Mouse (Mus musculus): Measurements from ENCODE around the gene Smok2a. TPM values are rescaled to one million over a fixed set of nuclear protein-coding genes. Genes with fewer than 3 reads are reported as not detected.
"Not testable (repeated sequence)": the region's sequence is repeated elsewhere in the genome, so short reads cannot be mapped to it uniquely, and the experiment has no call there.

Smok2a gene
- polyA plus RNA-seq, 1 experiment from 2014 or later: not detected

DNA sequence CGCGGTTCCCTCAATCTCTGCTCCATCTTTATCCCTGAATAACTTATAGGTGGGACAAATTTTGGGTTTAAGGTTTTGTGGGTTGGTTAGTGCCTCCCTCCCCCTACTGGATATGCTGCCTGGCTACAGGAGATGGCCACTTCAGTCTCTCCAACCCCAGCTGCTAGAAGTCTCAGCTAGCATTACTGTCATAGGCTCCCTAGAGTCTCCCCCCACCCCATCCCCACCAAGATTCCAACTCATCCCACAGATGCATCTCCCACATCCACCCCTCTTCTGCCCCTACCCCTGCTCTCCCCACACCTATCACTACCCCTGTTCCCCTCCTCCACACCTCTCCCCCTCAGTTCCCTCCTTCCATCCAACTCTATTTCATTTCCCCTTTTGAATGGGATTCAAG is 933 bp downstream of the Smok2a start:
- H3K4me2 ChIP-seq (ENCODE audit: low read length); ATAC-seq (ENCODE audit: insufficient number of reproducible peaks, insufficient read depth, low FRiP score, low read depth); H3K36me3 ChIP-seq (ENCODE audit: control insufficient read depth, insufficient read depth, low read length); H3K27me3 ChIP-seq (ENCODE audit: control insufficient read depth, insufficient read depth, low read length); H3K4me3 ChIP-seq (ENCODE audit: control insufficient read depth in 1 of 2, insufficient read depth in 1 of 2, low read depth in 1 of 2, low read length in 2 of 2); H3K4me1 ChIP-seq (ENCODE audit: control insufficient read depth in 2 of 2, insufficient read depth in 2 of 2, low read length in 2 of 2); H3K27ac ChIP-seq (replicated peaks in 1 of 2; ENCODE audit: control insufficient read depth in 1 of 2, insufficient read depth in 1 of 2, low read depth in 2 of 2, low read length in 2 of 2); H3K9ac ChIP-seq (ENCODE audit: low read length): not testable (repeated sequence)
- WGBS: 72% methylated on average over 2 of the region's 2 CpGs
- peaks cover 86% of the 10 kb centered on the region for H3K9me3 ChIP-seq (ENCODE audit: control insufficient read depth, low read length)

DNA sequence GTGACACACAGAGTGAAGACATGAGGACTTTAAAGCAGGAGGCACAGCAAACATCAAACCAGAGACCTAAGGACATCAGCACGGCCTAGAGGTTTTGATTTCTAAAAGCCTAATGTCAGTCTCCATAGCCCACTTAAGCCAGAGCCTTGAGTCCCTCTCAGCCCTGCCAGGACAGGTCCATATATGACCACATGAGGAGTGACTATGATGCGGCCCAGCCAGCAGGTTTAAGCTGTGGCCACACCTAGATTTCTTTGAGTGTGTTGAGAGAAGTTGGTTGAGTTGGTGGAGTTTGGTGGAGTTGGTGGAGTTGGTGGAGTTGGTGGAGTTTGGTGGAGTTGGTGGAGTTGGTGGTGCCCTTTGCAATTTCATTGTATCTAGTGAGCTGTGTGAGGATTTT is 9.0 kb downstream of the Smok2a start, which contains the start of gene Smok2b:
Gene Smok2b (plus strand): TSS at position 301 of the 400 bp plus-strand sequence.
- 67% methylated on average over 2 of the region's 2 CpGs for WGBS
- not testable (repeated sequence) for H3K27me3 ChIP-seq (ENCODE audit: control insufficient read depth, insufficient read depth, low read length); H3K4me3 ChIP-seq (ENCODE audit: control insufficient read depth in 1 of 2, insufficient read depth in 1 of 2, low read depth in 1 of 2, low read length in 2 of 2); H3K36me3 ChIP-seq (ENCODE audit: control insufficient read depth, insufficient read depth, low read length); H3K4me2 ChIP-seq (ENCODE audit: low read length); H3K4me1 ChIP-seq (ENCODE audit: control insufficient read depth in 2 of 2, insufficient read depth in 2 of 2, low read length in 2 of 2); H3K27ac ChIP-seq (replicated peaks in 1 of 2; ENCODE audit: control insufficient read depth in 1 of 2, insufficient read depth in 1 of 2, low read depth in 2 of 2, low read length in 2 of 2); ATAC-seq (ENCODE audit: insufficient number of reproducible peaks, insufficient read depth, low FRiP score, low read depth); H3K9ac ChIP-seq (ENCODE audit: low read length)
- H3K9me3 ChIP-seq (ENCODE audit: control insufficient read depth, low read length): peaks cover 80% of the 10 kb centered on the region

DNA sequence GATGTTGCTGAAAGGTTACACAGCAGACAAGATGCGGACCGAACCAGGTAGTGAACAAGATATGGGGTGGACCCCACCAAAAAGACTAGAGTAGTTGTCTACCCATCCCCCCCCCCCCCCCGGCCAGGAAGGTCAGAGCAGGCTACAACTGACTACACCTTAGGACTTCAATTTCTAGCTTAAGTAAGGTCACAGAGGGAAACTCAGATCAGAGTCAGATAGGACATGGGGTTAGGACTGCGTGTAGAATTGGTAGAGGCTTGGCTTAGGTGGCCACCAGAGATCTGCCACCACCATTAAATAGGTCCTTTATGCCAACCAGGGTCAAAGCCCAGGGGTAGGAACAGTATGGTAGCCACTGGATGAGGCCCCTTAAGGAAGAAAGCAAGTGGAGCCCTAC is 18.5 kb downstream of the Smok2a start:
- H3K4me3 ChIP-seq (ENCODE audit: control insufficient read depth in 1 of 2, insufficient read depth in 1 of 2, low read depth in 1 of 2, low read length in 2 of 2); ATAC-seq (ENCODE audit: insufficient number of reproducible peaks, insufficient read depth, low FRiP score, low read depth); H3K36me3 ChIP-seq (ENCODE audit: control insufficient read depth, insufficient read depth, low read length); H3K4me1 ChIP-seq (ENCODE audit: control insufficient read depth in 2 of 2, insufficient read depth in 2 of 2, low read length in 2 of 2); H3K9ac ChIP-seq (ENCODE audit: low read length); H3K27me3 ChIP-seq (ENCODE audit: control insufficient read depth, insufficient read depth, low read length); H3K27ac ChIP-seq (replicated peaks in 1 of 2; ENCODE audit: control insufficient read depth in 1 of 2, insufficient read depth in 1 of 2, low read depth in 2 of 2, low read length in 2 of 2); H3K4me2 ChIP-seq (ENCODE audit: low read length): not testable (repeated sequence)
- peaks cover 43% of the 10 kb centered on the region for H3K9me3 ChIP-seq (ENCODE audit: control insufficient read depth, low read length)
- 72% methylated on average over 4 of the region's 4 CpGs for WGBS

DNA sequence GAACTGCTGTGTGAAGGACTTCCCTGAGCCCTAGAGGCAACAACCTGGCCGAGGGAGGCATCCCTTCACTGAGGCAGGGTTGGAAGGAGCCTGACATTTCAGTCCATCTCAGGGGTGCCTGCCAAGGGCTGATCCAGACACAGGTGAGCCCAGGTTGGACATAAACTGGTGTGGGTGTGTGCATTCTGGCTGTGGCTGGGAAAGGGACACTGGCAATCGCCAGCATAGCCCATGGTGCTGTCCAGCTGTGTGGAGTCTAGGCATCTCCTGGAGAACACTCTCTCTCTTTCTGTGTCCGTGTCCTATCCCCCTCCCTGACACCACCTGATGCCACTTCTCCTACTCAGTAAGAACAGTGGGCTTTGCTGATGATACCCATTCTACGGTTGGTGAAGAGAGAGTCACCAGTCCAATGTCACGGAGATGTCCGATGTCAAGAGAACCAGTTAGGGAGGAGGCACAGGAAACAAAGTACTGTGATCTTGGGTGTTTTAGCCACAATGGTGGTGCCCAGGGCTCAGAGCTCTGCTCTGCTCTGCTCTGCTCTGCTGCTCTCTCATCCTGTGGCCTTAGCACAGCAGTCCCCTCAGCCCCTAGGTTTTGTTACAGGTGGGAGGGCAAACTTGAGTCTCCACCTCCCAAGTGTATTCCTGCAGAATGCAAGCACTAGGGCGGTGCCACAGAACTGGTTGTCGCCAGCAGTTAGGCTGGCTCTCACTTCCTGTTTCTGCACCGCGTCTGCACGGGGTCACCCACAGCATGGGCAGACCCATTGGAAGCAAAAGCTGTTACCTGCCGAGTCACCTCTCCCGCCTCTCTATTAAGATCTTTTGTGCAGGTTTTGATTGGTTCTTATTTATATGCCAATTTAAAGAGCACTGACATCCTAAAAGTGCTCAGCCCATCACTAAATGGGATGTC is 20.1 kb downstream of the Smok2a start:
- not testable (repeated sequence) for H3K36me3 ChIP-seq (ENCODE audit: control insufficient read depth, insufficient read depth, low read length); H3K27me3 ChIP-seq (ENCODE audit: control insufficient read depth, insufficient read depth, low read length); H3K27ac ChIP-seq (replicated peaks in 1 of 2; ENCODE audit: control insufficient read depth in 1 of 2, insufficient read depth in 1 of 2, low read depth in 2 of 2, low read length in 2 of 2); H3K9ac ChIP-seq (ENCODE audit: low read length); H3K4me2 ChIP-seq (ENCODE audit: low read length); H3K4me1 ChIP-seq (ENCODE audit: control insufficient read depth in 2 of 2, insufficient read depth in 2 of 2, low read length in 2 of 2); H3K4me3 ChIP-seq (ENCODE audit: control insufficient read depth in 1 of 2, insufficient read depth in 1 of 2, low read depth in 1 of 2, low read length in 2 of 2)
- peak; percentile 26; the same call in 1 of the 2 replicates for ATAC-seq (ENCODE audit: insufficient number of reproducible peaks, insufficient read depth, low FRiP score, low read depth)
- 82% methylated on average over 7 of the region's 13 CpGs for WGBS
- peaks cover 33% of the 10 kb centered on the region for H3K9me3 ChIP-seq (ENCODE audit: control insufficient read depth, low read length)

DNA sequence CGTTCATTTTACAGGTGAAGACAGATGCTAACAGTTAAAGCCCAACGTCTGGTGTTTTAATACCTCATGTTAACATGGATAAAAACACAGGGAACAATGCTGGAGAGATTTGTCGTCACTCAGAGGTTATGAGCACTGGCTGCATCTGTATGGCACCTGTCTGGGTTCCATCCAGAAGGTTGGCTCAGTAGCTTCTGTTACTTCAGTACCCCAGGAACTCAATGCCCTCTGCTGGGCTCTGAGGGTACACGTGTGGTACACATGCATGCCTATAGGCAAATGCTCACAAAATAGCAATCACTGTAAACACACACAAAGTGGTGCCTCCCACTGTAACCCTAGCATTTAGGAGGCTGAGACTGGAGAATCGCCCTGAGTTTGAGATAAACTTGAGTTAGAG is 33.8 kb downstream of the Smok2a start:
- not testable (repeated sequence) for H3K4me2 ChIP-seq (ENCODE audit: low read length); H3K4me1 ChIP-seq (ENCODE audit: control insufficient read depth in 2 of 2, insufficient read depth in 2 of 2, low read length in 2 of 2); H3K27me3 ChIP-seq (ENCODE audit: control insufficient read depth, insufficient read depth, low read length); ATAC-seq (ENCODE audit: insufficient number of reproducible peaks, insufficient read depth, low FRiP score, low read depth); H3K4me3 ChIP-seq (ENCODE audit: control insufficient read depth in 1 of 2, insufficient read depth in 1 of 2, low read depth in 1 of 2, low read length in 2 of 2); H3K9me3 ChIP-seq (ENCODE audit: control insufficient read depth, low read length); H3K27ac ChIP-seq (replicated peaks in 1 of 2; ENCODE audit: control insufficient read depth in 1 of 2, insufficient read depth in 1 of 2, low read depth in 2 of 2, low read length in 2 of 2); H3K36me3 ChIP-seq (ENCODE audit: control insufficient read depth, insufficient read depth, low read length); H3K9ac ChIP-seq (ENCODE audit: low read length)
- 32% methylated on average over 1 of the region's 5 CpGs for WGBS

Other genes starting within 250 kb of the Smok2a start
- gene Wtap, start 227.0 kb upstream of the Smok2a start, polyA plus RNA-seq (2014; fragmentation: Nextera tagmentation; extraction: Ambion mirVana): 83.1 and 85.7 TPM in 2 replicates
- 520 and 533 TPM in 2 replicates for gene Sod2, start 214.3 kb upstream of the Smok2a start, polyA plus RNA-seq (2014; fragmentation: Nextera tagmentation; extraction: Ambion mirVana)
- gene Gpr31b, start 168.9 kb upstream of the Smok2a start, polyA plus RNA-seq (2014; fragmentation: Nextera tagmentation; extraction: Ambion mirVana): 0.30 TPM in 1 of 2 replicates, not detected in the other
- gene Tcp10b, start 160.1 kb upstream of the Smok2a start, polyA plus RNA-seq (2014; fragmentation: Nextera tagmentation; extraction: Ambion mirVana): 0.15 TPM in 1 of 2 replicates, not detected in the other
- not detected in 2 replicates for gene Unc93a, start 89.4 kb upstream of the Smok2a start, polyA plus RNA-seq (2014; fragmentation: Nextera tagmentation; extraction: Ambion mirVana)
- gene Smok2b, start 9.1 kb downstream of the Smok2a start, polyA plus RNA-seq (2014; fragmentation: Nextera tagmentation; extraction: Ambion mirVana): not detected in 2 replicates
- gene Tcp10c, start 133.4 kb downstream of the Smok2a start, polyA plus RNA-seq (2014; fragmentation: Nextera tagmentation; extraction: Ambion mirVana): not detected in 2 replicates